Mouse (Mus musculus) erythroid progenitor cell, adult 5-6 weeks (primary cell): ENCODE data around the gene Gmds. TPM values are rescaled to one million over a fixed set of nuclear protein-coding genes. Genes with fewer than 3 reads are reported as not detected.

Source experiments
- ATAC-seq: replicated peaks from 2 replicates; pipeline ENCODE4 v1.8.0; 2016; ENCODE audit warnings: moderate number of reproducible peaks, mild to moderate bottlenecking, moderate TSS enrichment, inconsistent platforms; ENCODE audit not compliant: poor library complexity, low FRiP score, severe bottlenecking
- total RNA-seq, 2 experiments: library from RNA; stranded (forward) in 1 of 2; stranded (reverse) in 1 of 2; fragments of 150-400 nt in 1 of 2; fragments of 186-747, 209-891 nt in 1 of 2; gene quantifications; 2 replicates each; pipeline versions ENCODE4 v1.2.3 to v1.2.4; 2015 to 2017; ENCODE audit warnings: low replicate concordance in 2 of 2

Gene Gmds
- total RNA-seq, 2 experiments from 2014 or later: 4.3 to 4.6 TPM

GRCm38 (mm10) chr13:32175028-32175427 lies 163.5 kb downstream of the Gmds start:
- ATAC-seq: no peak

- ATAC-seq: no peak
Measured at GRCm38 (mm10) chr13:32169173-32169572, 169.4 kb downstream of the Gmds start.

- no peak for ATAC-seq
Measured at GRCm38 (mm10) chr13:32167806-32168205, 170.7 kb downstream of the Gmds start.

- ATAC-seq: no peak
Measured at GRCm38 (mm10) chr13:32165581-32165980, 173.0 kb downstream of the Gmds start.

- no peak for ATAC-seq
Measured at GRCm38 (mm10) chr13:32161567-32161966, 177.0 kb downstream of the Gmds start.

GRCm38 (mm10) chr13:32158240-32158639 lies 180.3 kb downstream of the Gmds start:
- no peak for ATAC-seq

GRCm38 (mm10) chr13:32145916-32146315 lies 192.6 kb downstream of the Gmds start:
- no peak for ATAC-seq

GRCm38 (mm10) chr13:32145179-32145578 lies 193.4 kb downstream of the Gmds start:
- no peak for ATAC-seq

GRCm38 (mm10) chr13:32143651-32144050 lies 194.9 kb downstream of the Gmds start:
- no peak for ATAC-seq

- ATAC-seq: no peak
Measured at GRCm38 (mm10) chr13:32134663-32135273, 203.8 kb downstream of the Gmds start.

- ATAC-seq: no peak
Measured at GRCm38 (mm10) chr13:32129970-32130369, 208.6 kb downstream of the Gmds start.

- no peak for ATAC-seq
Measured at GRCm38 (mm10) chr13:32118386-32118785, 220.2 kb downstream of the Gmds start.

- ATAC-seq: no peak
Measured at GRCm38 (mm10) chr13:32115468-32115867, 223.1 kb downstream of the Gmds start.

- no peak for ATAC-seq
Measured at GRCm38 (mm10) chr13:32113875-32114274, 224.7 kb downstream of the Gmds start.

- no peak for ATAC-seq
Measured at GRCm38 (mm10) chr13:32088303-32088977, 250.1 kb downstream of the Gmds start.

GRCm38 (mm10) chr13:32080520-32081249 lies 257.9 kb downstream of the Gmds start:
- ATAC-seq: no peak

GRCm38 (mm10) chr13:32073630-32074029 lies 264.9 kb downstream of the Gmds start:
- ATAC-seq: no peak

GRCm38 (mm10) chr13:32055321-32055720 lies 283.2 kb downstream of the Gmds start:
- ATAC-seq: no peak

GRCm38 (mm10) chr13:32053587-32053986 lies 285.0 kb downstream of the Gmds start:
- no peak for ATAC-seq

- ATAC-seq: no peak
Measured at GRCm38 (mm10) chr13:32047980-32048959, 290.3 kb downstream of the Gmds start.
